Mouse (Mus musculus): Measurements from ENCODE around the gene Tmc5.

Gene Tmc5

GRCm38 (mm10) chr7:118611185-118611749 is 14.2 kb downstream of the Tmc5 start:
- DNase-seq, result no peak

- DNase-seq, result no peak
These were observed 14.8 kb downstream of the Tmc5 start for GRCm38 (mm10) chr7:118611933-118612332.

GRCm38 (mm10) chr7:118614076-118614475 is 17.0 kb downstream of the Tmc5 start:
- no peak for DNase-seq

GRCm38 (mm10) chr7:118618104-118618503 is 21.0 kb downstream of the Tmc5 start:
- DNase-seq, result no peak

- DNase-seq, result no peak
These were observed 23.3 kb downstream of the Tmc5 start for GRCm38 (mm10) chr7:118620243-118620906.

- no peak for DNase-seq
These were observed 24.0 kb downstream of the Tmc5 start for GRCm38 (mm10) chr7:118621094-118621493.

GRCm38 (mm10) chr7:118627550-118628298 is 30.6 kb downstream of the Tmc5 start:
- DNase-seq, result no peak

GRCm38 (mm10) chr7:118633094-118633493 is 36.0 kb downstream of the Tmc5 start:
- DNase-seq, result no peak

- DNase-seq, result no peak
These were observed 36.9 kb downstream of the Tmc5 start for GRCm38 (mm10) chr7:118633951-118634350.

GRCm38 (mm10) chr7:118637466-118637865 is 40.4 kb downstream of the Tmc5 start:
- no peak for DNase-seq

- DNase-seq, result no peak
These were observed 49.1 kb downstream of the Tmc5 start for GRCm38 (mm10) chr7:118646237-118646636.

GRCm38 (mm10) chr7:118649328-118649727 is 52.2 kb downstream of the Tmc5 start:
- no peak for DNase-seq

- no peak for DNase-seq
These were observed 53.0 kb downstream of the Tmc5 start for GRCm38 (mm10) chr7:118650119-118650518.

- DNase-seq, result no peak
These were observed 53.8 kb downstream of the Tmc5 start for GRCm38 (mm10) chr7:118650891-118651290.

- no peak for DNase-seq
These were observed 55.6 kb downstream of the Tmc5 start for GRCm38 (mm10) chr7:118652572-118653295.

GRCm38 (mm10) chr7:118656730-118657129 is 59.6 kb downstream of the Tmc5 start:
- no peak for DNase-seq

GRCm38 (mm10) chr7:118667773-118668172 is 70.7 kb downstream of the Tmc5 start:
- no peak for DNase-seq

- DNase-seq, result no peak
These were observed 73.0 kb downstream of the Tmc5 start for GRCm38 (mm10) chr7:118670142-118670541.

GRCm38 (mm10) chr7:118676826-118677225 is 79.7 kb downstream of the Tmc5 start:
- no peak for DNase-seq

- peak; percentile 81 for DNase-seq
These were observed 91.1 kb downstream of the Tmc5 start for GRCm38 (mm10) chr7:118688199-118688598.

GRCm38 (mm10) chr7:118689088-118689487 is 92.0 kb downstream of the Tmc5 start:
- no peak for DNase-seq

GRCm38 (mm10) chr7:118691287-118691686 is 94.2 kb downstream of the Tmc5 start:
- no peak for DNase-seq

- no peak for DNase-seq
These were observed 99.0 kb downstream of the Tmc5 start for GRCm38 (mm10) chr7:118696146-118696545.

All from lung, postnatal 14 days (tissue).